Mouse (Mus musculus) ES-CJ7 (cell line): ENCODE results near the gene Ppef1.

Source experiments
- DNase-seq: peaks from one replicate; pipeline ENCODE4 v3.0.0; 2011; ENCODE audit warnings: low read depth, low spot score

The Ppef1 gene

DNA sequence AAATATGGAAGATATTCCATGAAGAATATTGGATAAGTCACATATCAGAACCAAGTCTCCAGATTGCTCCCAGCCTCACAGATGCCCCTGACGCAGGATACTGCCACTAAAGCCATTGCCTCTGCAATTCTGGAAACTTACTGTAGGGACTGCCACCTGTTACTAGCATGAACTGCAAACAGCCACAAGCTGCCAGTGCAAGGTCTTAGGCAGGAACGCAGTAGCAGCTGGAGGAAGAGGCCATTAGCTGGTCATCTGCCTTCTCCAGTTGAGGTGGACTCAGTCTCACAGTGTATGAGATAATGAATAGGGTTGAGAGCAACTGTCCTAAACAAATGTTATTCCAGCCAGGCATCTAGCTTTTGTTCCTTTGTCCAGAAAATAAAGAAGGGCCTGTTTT lies 137.5 kb downstream of the Ppef1 start:
- DNase-seq: no peak

DNA sequence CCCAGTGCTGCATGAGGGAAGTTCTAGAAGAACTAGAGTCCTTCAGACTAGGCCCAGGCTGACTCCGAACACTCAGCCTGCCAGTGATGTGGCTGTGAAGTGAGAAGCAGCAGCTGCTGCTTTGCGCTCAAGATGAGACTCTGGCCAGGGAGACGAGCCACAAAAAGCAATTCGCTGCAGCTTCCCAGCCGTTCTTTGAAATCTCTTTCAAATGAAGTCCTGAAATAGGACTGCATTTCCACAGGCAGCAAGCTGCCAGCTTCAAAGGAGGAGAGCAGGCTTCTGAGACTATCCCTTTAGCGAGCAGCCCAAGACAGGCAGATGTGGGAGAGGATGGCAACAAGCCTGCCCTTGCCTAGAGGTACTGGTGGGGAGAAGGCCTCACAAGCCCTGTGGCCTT lies 142.6 kb downstream of the Ppef1 start:
- no peak for DNase-seq

DNA sequence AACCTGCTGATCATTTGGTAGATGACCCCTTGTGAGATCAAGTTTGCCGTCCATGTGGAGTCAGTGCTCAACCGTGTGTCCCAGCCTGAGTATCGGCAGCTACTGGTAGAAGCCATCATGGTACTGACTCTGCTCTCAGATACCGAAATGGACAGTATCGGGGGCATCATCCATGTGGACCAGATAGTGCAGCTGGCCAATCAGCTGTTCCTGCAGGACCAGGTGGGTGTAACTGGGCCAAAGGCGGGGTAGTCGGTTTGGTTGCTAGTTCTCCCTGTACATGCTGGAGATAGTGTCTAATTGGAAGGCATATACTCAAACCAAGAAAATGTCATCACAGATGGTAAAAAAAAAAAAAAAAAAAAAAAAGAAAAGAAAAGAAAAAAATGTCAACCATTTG lies 145.4 kb downstream of the Ppef1 start:
- no peak for DNase-seq

DNA sequence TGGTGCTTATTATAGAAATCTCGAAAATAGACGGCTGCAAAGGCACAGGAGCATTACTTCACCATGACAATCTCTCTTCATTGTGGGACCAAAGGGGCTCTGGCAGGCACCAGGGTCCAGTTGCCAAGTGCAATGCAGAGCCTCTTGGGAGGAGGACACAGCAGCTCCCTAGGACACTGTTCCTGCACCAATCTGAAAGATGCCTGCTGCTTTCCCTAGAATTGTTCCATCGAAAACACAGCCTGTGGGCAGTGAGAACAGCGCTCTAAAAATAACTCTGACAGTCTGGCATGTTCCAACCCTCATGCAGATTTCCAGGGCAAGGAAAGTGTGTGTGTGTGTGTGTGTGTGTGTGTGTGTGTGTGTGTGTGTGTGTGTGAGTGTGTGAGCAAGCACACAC lies 147.0 kb downstream of the Ppef1 start:
- no peak for DNase-seq

DNA sequence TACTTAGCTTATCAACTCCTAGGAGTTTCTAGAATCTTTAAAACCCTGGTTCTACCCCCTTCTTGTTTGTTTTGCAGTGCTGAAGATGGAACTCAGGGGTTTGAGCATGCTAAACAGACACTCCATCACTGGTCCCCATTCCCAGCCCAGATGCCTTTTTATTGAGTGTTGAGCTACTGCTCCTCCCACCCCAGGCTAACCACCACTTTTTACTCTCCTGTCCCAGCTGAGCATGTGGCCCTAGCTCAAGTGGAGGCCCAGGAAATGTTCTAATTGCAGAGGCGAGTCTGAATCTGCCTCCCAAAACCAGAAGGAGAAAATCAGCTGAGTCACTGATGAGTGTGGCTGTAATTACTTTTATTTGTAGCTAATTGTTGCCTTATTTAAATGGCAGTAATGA lies 150.5 kb downstream of the Ppef1 start:
- no peak for DNase-seq

DNA sequence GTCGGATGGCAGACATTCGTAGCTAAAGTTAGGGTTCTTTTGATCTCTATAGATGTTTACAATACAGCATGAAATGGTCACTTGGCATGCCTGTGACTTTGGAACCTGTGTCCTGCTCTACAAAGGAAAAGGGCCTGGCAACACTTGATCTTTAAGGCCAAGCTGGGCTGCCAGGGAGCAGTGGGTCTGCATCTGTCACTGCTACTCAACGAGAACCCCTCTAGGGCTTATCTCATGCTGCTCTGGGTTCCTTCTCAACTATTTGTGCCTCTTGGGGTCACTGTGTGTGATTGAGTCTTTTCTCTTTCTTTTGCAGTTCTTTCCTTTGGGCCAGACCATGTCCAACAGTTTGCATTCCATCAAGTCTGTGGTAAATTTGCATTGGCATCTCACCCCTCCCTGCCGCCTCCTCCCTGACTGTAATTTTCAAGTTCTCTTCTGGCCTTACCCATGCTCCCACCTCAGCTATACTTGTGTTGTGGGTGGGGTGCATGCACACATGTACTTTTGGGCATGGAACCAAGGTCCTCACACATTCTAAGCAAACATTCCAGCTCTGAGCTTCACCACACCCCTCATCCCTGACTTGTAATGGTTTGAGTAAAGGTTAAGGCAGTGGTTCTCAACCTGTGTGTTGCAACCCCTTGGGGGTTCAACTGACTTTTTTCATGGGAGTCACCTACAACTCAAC lies 151.3 kb downstream of the Ppef1 start:
- peak; percentile 2 for DNase-seq

DNA sequence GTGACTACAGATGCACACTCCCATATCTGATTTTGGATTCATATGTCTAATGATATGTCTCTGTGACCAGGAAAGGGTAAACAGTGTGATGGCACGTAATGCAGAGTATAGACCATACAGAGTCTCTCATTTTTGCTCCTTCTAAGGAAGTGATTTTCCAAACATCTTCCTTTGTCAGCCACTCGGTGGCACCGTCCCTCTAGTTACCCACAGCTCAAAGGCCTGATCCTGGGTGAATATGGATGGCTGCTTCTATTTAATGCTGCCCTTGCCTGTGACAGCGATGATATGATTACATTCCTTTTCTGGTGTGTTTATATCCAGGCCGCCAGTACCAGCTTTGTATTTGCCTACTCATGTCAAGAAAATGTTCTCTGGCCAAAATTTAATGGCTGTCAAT lies 152.0 kb downstream of the Ppef1 start:
- DNase-seq: no peak
